Mouse (Mus musculus) neural tube, embryonic 15.5 days (tissue): ENCODE measurements around the gene Supv3l1. TPM values are rescaled to one million over a fixed set of nuclear protein-coding genes. Genes with fewer than 3 reads are reported as not detected.

Experiments used
- ATAC-seq: fragments of 200-750 bp; cut with Nextera tagmentation; 2 replicates; pipeline ENCODE4 v1.8.0; 2017; ENCODE audit warnings: mild to moderate bottlenecking, moderate TSS enrichment, moderate library complexity; ENCODE audit not compliant: low FRiP score
- H3K27ac ChIP-seq: fragments of 300-500 bp; sonication (generic); replicated peaks from 2 replicates; pipeline ENCODE4 v1.5.1; 2015; ENCODE audit warnings: mild to moderate bottlenecking, inconsistent platforms
- H3K27me3 ChIP-seq: fragments of 300-500 bp; sonication (generic); replicated peaks from 2 replicates; pipeline ENCODE4 v1.6.1; 2015; ENCODE audit warnings: inconsistent platforms
- H3K36me3 ChIP-seq: fragments of 300-500 bp; sonication (generic); 2 replicates; pipeline ENCODE4 v1.6.1; 2015; ENCODE audit warnings: inconsistent platforms
- H3K4me1 ChIP-seq: fragments of 300-500 bp; sonication (generic); 2 replicates; pipeline ENCODE4 v1.6.1; 2015; ENCODE audit warnings: inconsistent platforms
- H3K4me2 ChIP-seq: fragments of 300-500 bp; sonication (generic); 2 replicates; pipeline ENCODE4 v1.6.1; 2015; ENCODE audit warnings: inconsistent platforms, mild to moderate bottlenecking, moderate library complexity
- H3K4me3 ChIP-seq: fragments of 300-500 bp; sonication (generic); replicated peaks from 2 replicates; pipeline ENCODE4 v1.5.1; 2015; ENCODE audit warnings: mild to moderate bottlenecking, inconsistent platforms
- H3K9ac ChIP-seq: fragments of 300-500 bp; sonication (generic); replicated peaks from 2 replicates; pipeline ENCODE4 v1.6.1; 2015; ENCODE audit warnings: mild to moderate bottlenecking, inconsistent platforms
- H3K9me3 ChIP-seq: fragments of 300-500 bp; sonication (generic); replicated peaks from 2 replicates; pipeline ENCODE4 v1.6.1; 2016; ENCODE audit warnings: inconsistent platforms
- WGBS: fragments of 180-500 bp; shearing (Covaris S2); methylation state at CpG from one replicate; pipeline ENCODE4 v1.1.7; 2015; ENCODE audit warnings: mixed read lengths; 5-methylcytosine and 5-hydroxymethylcytosine counted together
- polyA plus RNA-seq: library from polyadenylated mRNA; unstranded; fragments of >200 nt; fragmentation: Nextera tagmentation; extraction: Ambion mirVana; gene quantifications from 2 replicates; pipeline ENCODE4 v1.2.1, GENCODE M21; 2015

Supv3l1 gene
- polyA plus RNA-seq, 1 experiment from 2014 or later: 19.9 TPM

GRCm38 (mm10) chr10:62411431-62412410 is 37.8 kb downstream of the Supv3l1 start:
- H3K4me2 ChIP-seq: no peak overlapping the region
- no peak overlapping the region for H3K27ac ChIP-seq
- 0 out of 2 replicates have a peak, but pooled peaks cover 4% of the 10 kb centered on the region for H3K27me3 ChIP-seq
- H3K4me1 ChIP-seq: no peaks in the 10 kb centered on the region
- H3K9ac ChIP-seq: no peak overlapping the region
- WGBS: 73% methylated on average over 19 of the region's 19 CpGs
- no peak for ATAC-seq
- no peak overlapping the region for H3K4me3 ChIP-seq
- H3K9me3 ChIP-seq: no peaks in the 10 kb centered on the region
- H3K36me3 ChIP-seq: no peaks in the 10 kb centered on the region

- WGBS: 15% methylated on average over 5 of the region's 5 CpGs
- Histone ChIP-seq H3K36me3 (no peaks in the 10 kb centered on the region), H3K9ac (no peak overlapping the region), H3K27me3 (0 out of 2 replicates have a peak, but pooled peaks cover 4% of the 10 kb centered on the region), H3K4me1 (no peaks in the 10 kb centered on the region), H3K27ac (no peak overlapping the region), H3K4me3 (no peak overlapping the region), H3K4me2 (no peak overlapping the region), H3K9me3 (no peaks in the 10 kb centered on the region)
- ATAC-seq: peak; percentile 73; the same call in 1 of the 2 replicates
These were observed 38.6 kb downstream of the Supv3l1 start for GRCm38 (mm10) chr10:62410943-62411342.

GRCm38 (mm10) chr10:62404901-62405300 is 44.6 kb downstream of the Supv3l1 start:
- no peaks in the 10 kb centered on the region for H3K9me3 ChIP-seq
- no peak for ATAC-seq
- H3K4me1 ChIP-seq: no peaks in the 10 kb centered on the region
- H3K9ac ChIP-seq: no peak overlapping the region
- H3K4me3 ChIP-seq: no peak overlapping the region
- WGBS: 52% methylated on average over 14 of the region's 14 CpGs
- H3K27me3 ChIP-seq: 0 out of 2 replicates have a peak, but pooled peaks cover 4% of the 10 kb centered on the region
- no peaks in the 10 kb centered on the region for H3K36me3 ChIP-seq
- no peak overlapping the region for H3K27ac ChIP-seq
- H3K4me2 ChIP-seq: peak overlapping the region; percentile 29

- no peaks in the 10 kb centered on the region for H3K27me3 ChIP-seq
- H3K4me3 ChIP-seq: no peak overlapping the region
- no peak for ATAC-seq
- 82% methylated on average over 19 of the region's 19 CpGs for WGBS
- no peak overlapping the region for H3K9ac ChIP-seq
- no peak overlapping the region for H3K27ac ChIP-seq
- H3K9me3 ChIP-seq: no peaks in the 10 kb centered on the region
- H3K4me2 ChIP-seq: no peak overlapping the region
- H3K4me1 ChIP-seq: no peaks in the 10 kb centered on the region
- H3K36me3 ChIP-seq: no peaks in the 10 kb centered on the region
These were observed 47.9 kb downstream of the Supv3l1 start for GRCm38 (mm10) chr10:62401641-62402111.

GRCm38 (mm10) chr10:62383011-62383410 is 66.5 kb downstream of the Supv3l1 start:
- H3K4me3 ChIP-seq: no peak overlapping the region
- no peaks in the 10 kb centered on the region for H3K36me3 ChIP-seq
- WGBS: 93% methylated on average over 3 of the region's 3 CpGs
- H3K9me3 ChIP-seq: no peaks in the 10 kb centered on the region
- ATAC-seq: no peak
- H3K4me2 ChIP-seq: no peak overlapping the region
- H3K27ac ChIP-seq: no peak overlapping the region
- no peaks in the 10 kb centered on the region for H3K4me1 ChIP-seq
- H3K27me3 ChIP-seq: no peaks in the 10 kb centered on the region
- H3K9ac ChIP-seq: no peak overlapping the region

- Histone ChIP-seq H3K9ac (no peak overlapping the region), H3K4me3 (no peak overlapping the region), H3K27ac (no peak overlapping the region), H3K27me3 (no peaks in the 10 kb centered on the region), H3K36me3 (no peaks in the 10 kb centered on the region), H3K4me2 (no peak overlapping the region), H3K9me3 (no peaks in the 10 kb centered on the region), H3K4me1 (no peaks in the 10 kb centered on the region)
- ATAC-seq: no peak
These were observed 68.6 kb downstream of the Supv3l1 start for GRCm38 (mm10) chr10:62380936-62381335.

- Histone ChIP-seq H3K4me2 (no peak within 1 kb of the TSS), H3K4me1 (no peaks in the 10 kb centered on the region), H3K9me3 (no peaks in the 10 kb centered on the region), H3K9ac (no peak within 1 kb of the TSS), H3K4me3 (no peak within 1 kb of the TSS), H3K27me3 (no peaks in the 10 kb centered on the region), H3K36me3 (no peaks in the 10 kb centered on the region), H3K27ac (no peak within 1 kb of the TSS)
- WGBS: 92% methylated on average over 1 of the region's 1 CpGs
- no peak for ATAC-seq
These were observed 69.7 kb downstream of the Supv3l1 start, which contains the start of gene Hk1 for GRCm38 (mm10) chr10:62379808-62380207. Hk1 (minus strand) TSS chr10:62379908.

Other genes starting within 250 kb of the Supv3l1 start
- gene Tspan15, start 218.5 kb downstream of the Supv3l1 start, polyA plus RNA-seq: 16.6 and 22.8 TPM in 2 replicates
- 0.13 and 0.20 TPM in 2 replicates for gene Tacr2, start 197.3 kb downstream of the Supv3l1 start, polyA plus RNA-seq
- gene Hk1, start 69.8 kb downstream of the Supv3l1 start, polyA plus RNA-seq: 134 and 146 TPM in 2 replicates
- 0.60 and 1.3 TPM in 2 replicates for gene Hkdc1, start 27.2 kb downstream of the Supv3l1 start, polyA plus RNA-seq
- gene 4930507D05Rik, start 249 bp downstream of the Supv3l1 start, polyA plus RNA-seq: 1.3 and 1.7 TPM in 2 replicates
- gene Vps26a, start 37.1 kb upstream of the Supv3l1 start, polyA plus RNA-seq: 56.4 and 62.4 TPM in 2 replicates
- 10.1 and 27.5 TPM in 2 replicates for gene Srgn, start 77.7 kb upstream of the Supv3l1 start, polyA plus RNA-seq
- 68.7 and 75.5 TPM in 2 replicates for gene Kif1bp, start 128.7 kb upstream of the Supv3l1 start, polyA plus RNA-seq
- 12.0 and 14.3 TPM in 2 replicates for gene Ddx21, start 152.5 kb upstream of the Supv3l1 start, polyA plus RNA-seq
- gene Ddx50, start 201.5 kb upstream of the Supv3l1 start, polyA plus RNA-seq: 80.6 and 89.4 TPM in 2 replicates